Mouse (Mus musculus) layer of hippocampus, adult 2 months (tissue): ENCODE measurements around the gene Usp43. TPM values are rescaled to one million over a fixed set of nuclear protein-coding genes. Genes with fewer than 3 reads are reported as not detected.

Experiments used
- DNase-seq, 2 experiments: peaks; one replicate each; pipeline ENCODE4 v3.0.0; 2022; ENCODE audit warnings: low spot score in 2 of 2
- H3K27ac ChIP-seq: fragments of 200-600 bp; 2 replicates; pipeline ENCODE4 v1.8.1; 2022
- H3K4me3 ChIP-seq: fragments of 200-600 bp; 2 replicates; pipeline ENCODE4 v1.8.1; 2022; ENCODE audit warnings: mild to moderate bottlenecking
- CTCF ChIP-seq: fragments of 200-600 bp; conservative IDR thresholded peaks from 2 replicates; pipeline ENCODE4 v1.8.1; 2022; ENCODE audit warnings: antibody characterized with exemption, mild to moderate bottlenecking, moderate library complexity
- long read RNA-seq, 2 experiments: library from polyadenylated mRNA; stranded (forward); transcript quantifications; one replicate each; pipeline ENCODE4 v2.0.0; 2021; ENCODE audit warnings: borderline mapping rate in 2 of 2
- total RNA-seq, 2 experiments: library from RNA; stranded (reverse); gene quantifications; 2 replicates each; pipeline ENCODE4 v1.2.3; 2021

Gene Usp43
- under 1 TPM; 0.91 to 0.95 TPM for total RNA-seq
- long read RNA-seq, experiment 1, partial matches to known transcripts = 0 of 1 reads
- long read RNA-seq, experiment 1, other reads (novel, unspliced or antisense) = 1 of 1 reads
- long read RNA-seq, experiment 2, partial matches to known transcripts = 1 of 2 reads
- long read RNA-seq, experiment 2, other reads (novel, unspliced or antisense) = 1 of 2 reads

DNA sequence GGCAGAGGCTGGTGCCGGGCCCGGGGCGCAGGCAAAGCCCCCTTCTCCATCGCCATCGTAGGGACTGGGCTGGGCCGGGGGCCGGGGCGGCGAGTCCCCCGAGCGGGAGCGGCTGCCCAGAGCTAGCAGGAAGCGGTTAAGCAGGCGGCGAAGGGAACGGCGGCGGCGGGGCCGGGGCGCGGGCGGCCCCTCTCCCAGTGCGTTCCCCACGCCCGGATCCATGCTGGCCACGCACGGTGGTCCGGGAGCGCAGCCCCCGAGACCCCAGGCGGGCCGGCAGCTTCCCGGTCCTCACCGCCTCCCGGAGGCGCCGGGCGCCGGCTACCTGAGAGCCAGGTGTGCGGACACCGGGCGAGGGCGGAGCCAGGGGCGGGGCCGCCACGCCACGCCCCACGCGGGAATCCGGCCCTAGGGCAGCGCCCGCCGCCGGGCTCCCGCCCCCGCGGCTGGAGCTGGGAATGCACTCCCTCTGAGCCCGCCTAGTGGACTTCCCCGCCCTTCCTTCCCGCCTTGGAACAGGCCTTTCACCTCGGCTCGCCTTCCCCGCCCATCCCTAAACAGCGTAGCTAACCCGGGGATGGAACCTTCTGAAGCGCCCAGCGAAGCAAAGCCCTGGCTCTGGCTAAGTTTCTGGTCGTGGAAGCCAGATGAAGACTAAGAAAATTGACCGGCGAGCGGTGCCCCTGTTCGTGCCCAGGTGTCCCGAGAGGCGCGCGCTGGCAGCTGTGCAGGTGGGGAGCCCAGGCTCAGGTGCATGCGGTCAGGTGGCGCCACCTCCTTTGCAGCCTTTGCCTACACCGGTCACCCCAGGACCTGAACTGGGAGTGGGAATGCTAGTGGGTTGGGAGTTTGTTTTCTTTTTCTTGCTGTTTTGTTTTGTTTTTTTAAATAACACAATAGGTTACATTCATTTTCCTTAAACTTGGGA is at the start of gene Usp43:
Gene Usp43 (minus strand): TSS at position 327 of the 928 bp plus-strand sequence.
- Histone ChIP-seq H3K27ac (peak within 1 kb of the TSS; percentile 57; the same call in 1 of the 2 replicates), H3K4me3 (peak within 1 kb of the TSS; percentile 60)
- peak; percentile 39 for TF ChIP-seq CTCF
- DNase-seq = no peak

DNA sequence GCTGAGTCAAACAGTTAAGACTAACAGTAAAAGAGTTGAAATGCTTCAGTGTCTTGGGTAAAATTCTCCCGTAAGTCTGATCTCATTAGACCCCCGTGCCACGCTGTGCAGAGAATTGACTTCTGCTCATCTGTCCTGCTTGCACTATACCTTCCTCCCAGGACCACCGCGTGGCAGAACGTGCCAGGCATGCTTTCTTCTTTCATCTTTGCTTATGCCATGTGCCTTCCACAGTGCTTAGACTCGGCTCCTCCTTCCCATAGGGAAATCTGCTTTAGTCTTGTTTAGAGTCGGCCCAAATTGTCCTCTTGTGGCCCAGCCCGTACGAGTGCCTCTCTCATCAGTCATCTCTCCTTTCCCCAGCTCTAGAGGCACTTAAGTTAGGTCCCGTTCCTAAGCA is 45.9 kb upstream of the Usp43 start:
- no peak for DNase-seq
- Histone ChIP-seq H3K27ac (no peak overlapping the region), H3K4me3 (no peak overlapping the region)
- TF ChIP-seq CTCF = no peak

DNA sequence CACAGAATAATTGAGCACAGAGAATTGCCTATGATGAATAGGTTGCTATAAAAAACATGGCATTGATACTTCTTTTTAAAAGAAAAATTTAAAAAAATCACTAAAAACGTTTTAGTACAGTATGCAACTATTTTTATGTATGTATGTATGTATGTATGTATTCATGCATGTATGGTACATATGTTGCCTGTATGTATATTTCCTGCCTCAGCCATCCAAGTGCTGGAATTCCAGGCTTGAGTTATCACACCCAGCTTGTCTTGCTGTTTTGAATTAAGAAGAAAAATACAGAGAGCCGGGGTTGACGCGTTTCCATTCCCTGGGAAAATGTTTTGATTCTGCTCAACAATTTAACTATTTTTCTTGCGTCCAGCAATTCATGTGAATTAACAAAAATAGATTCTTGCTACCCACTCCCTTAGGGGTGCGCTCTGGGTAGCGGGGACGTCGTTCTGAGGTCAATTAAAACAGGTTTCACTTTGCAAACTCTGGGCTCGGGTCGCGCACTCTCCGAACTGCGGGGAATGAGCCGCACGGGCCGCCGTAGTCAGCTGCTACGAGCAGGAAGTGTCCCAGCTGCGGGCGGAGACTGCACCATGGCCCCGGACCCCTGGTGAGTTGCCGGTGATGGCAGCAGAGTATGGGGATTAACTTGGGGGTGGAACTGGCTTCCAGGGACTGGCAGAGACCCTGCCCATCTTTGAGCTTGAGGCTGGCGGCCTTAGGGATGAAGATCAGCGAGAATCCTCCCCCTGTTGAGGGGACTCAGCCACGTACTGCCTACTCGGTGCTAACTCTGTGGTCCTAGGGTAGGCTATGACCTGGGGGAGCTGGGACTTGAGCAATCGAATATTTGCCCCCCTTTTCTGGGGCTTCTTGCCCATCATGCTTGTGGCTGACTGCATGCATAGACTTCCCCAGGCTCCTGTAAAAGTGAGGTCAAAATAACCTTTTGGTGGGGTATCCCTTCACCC is 44.2 kb upstream of the Usp43 start, which contains the start of gene Stx8:
Gene Stx8 (plus strand): TSS at position 289 of the 974 bp plus-strand sequence.
- Histone ChIP-seq H3K27ac (peak within 1 kb of the TSS; percentile 80), H3K4me3 (peak within 1 kb of the TSS; percentile 95)
- TF ChIP-seq CTCF = no peak
- DNase-seq = peak; percentile 86 to 93

DNA sequence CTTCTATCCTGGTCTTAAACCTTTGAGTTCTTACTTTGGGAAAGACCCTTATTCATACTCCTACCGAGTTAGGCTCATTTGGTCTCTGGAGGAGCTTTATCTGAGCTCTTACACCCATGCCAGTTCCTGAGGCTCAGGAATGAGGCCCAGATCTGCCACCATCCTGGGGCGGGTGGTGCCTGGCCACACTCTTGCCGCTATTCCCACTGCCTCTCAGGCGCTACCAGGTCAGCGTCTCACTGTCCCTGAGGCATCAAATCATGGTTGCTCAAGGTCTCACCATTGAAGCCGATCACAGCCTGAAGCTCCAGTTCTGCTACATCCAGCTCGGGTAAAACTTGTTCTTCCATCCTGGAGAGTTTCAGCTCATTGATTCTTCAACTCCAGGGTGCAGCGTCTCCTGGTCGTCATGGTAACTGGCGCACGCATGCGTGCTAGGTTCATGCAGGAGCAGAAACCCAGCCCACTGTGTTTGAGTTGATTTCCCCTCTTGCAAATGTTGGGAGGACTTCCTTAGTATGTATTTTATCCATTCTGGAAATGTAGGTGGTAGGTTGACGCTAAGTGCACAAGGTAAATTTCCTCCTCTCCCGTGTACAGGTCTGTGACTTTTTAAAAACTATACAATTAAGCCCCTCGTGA is 43.4 kb upstream of the Usp43 start, which contains the start of gene Cfap52:
Gene Cfap52 (minus strand): TSS at position 410 of the 642 bp plus-strand sequence.
- peak; percentile 88 to 89 for DNase-seq
- TF ChIP-seq CTCF = no peak
- Histone ChIP-seq H3K27ac (peak within 1 kb of the TSS; percentile 80), H3K4me3 (peak within 1 kb of the TSS; percentile 95)

DNA sequence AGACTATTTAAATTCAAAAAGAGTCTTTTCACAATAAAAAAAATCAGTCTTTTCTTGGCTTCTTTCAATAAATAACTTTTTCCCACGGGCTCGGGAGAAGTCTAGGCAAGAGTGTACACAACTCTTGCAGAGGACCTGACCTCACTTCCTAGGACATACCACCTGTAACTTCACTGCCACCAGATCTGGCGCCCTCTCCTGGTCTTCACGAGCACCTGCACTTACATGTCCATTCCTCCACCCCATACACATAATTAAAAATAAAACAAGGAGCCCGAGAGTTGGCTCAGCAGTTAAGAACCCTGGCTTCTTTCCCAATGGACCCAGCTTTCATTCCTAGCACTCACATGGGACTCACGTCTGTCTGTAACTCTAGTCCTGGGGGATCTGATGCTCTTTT is 42.2 kb upstream of the Usp43 start:
- no peak overlapping the region for H3K27ac ChIP-seq
- no peak overlapping the region for H3K4me3 ChIP-seq
- TF ChIP-seq CTCF = peak; percentile 53
- no peak for DNase-seq

DNA sequence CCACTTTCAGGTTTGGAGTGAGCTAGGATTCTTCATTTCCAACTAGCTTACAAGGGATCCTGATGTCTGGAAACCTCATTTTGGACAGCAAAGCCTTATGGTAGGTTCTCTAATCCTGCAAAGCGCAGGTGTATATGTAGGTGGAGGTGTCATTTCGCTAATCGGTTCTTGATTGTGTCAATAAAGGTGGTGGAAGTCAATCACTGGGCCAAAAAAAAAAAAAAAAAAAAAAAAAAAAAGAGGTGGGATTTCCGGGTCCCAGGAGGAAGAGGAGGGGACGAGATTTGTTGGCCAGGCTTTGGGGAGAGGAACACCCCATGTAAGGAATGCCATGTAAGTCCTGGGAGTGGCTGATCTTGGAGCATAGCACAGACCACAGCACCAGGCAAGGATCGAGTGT is 32.5 kb upstream of the Usp43 start:
- DNase-seq = no peak
- no peak for TF ChIP-seq CTCF
- Histone ChIP-seq H3K27ac (no peak overlapping the region), H3K4me3 (no peak overlapping the region)

DNA sequence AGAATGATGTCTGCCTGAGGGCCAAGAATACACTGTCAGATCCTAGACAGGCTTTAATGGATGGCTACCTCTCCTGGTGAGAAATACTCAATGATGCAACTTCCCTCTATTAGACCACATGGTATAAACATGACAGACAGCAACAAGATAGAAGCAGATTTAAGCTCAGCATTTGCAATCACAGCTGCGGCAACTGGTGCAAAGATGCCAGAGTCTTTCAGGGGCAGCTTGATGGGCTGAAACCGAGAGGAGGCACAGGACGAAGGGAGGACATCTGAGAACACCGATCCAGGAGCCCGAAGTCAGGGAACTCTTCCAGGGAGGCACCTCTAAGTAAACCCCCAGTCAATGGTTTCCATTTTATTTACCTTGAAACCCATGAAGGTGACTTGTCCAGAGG is 31.7 kb upstream of the Usp43 start:
- no peak for DNase-seq
- H3K4me3 ChIP-seq = no peak overlapping the region
- TF ChIP-seq CTCF = no peak
- H3K27ac ChIP-seq = no peak overlapping the region

DNA sequence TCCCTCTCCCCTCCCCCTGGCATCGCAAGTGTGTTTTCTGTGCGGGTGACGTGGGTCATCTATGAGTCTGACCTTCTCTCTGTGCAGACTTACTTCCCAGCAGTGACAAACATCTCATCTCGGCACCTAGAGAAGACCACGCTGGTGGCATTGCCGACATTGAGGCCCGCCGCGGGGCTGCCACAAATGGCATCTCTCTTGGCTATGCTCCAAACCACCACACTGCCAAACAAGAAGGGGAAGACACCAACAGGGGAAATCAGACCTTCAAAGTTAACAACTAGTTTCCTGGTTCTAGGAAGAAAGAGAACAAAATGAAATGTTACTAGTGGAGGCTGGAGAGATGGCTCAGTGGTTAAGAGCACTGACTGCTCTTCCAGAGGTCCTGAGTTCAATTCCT is 27.5 kb upstream of the Usp43 start:
- DNase-seq = no peak
- no peak overlapping the region for H3K27ac ChIP-seq
- H3K4me3 ChIP-seq = no peak overlapping the region
- TF ChIP-seq CTCF = no peak

DNA sequence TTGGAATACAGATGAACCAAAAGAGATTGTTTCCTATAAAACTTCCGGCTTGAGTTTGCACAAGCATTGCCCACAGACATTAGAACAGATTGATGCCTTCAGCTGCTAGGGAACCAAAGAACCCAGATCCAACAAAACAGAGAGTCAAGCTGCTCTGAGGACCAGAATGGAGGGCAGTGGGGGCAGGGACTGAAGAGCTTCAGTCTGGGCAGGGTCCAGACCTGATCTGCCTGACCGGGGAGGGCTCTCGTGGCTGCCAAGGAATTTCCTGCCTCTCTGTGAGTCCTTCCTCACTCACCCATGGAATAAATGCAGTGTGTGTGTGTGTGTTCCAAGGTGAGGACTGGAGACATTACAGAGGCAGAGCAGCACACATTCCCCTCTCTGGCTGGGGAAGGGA is 26.3 kb upstream of the Usp43 start:
- no peak for TF ChIP-seq CTCF
- peak; percentile 18 to 44 for DNase-seq
- Histone ChIP-seq H3K27ac (peak overlapping the region; percentile 65), H3K4me3 (no peak overlapping the region)

DNA sequence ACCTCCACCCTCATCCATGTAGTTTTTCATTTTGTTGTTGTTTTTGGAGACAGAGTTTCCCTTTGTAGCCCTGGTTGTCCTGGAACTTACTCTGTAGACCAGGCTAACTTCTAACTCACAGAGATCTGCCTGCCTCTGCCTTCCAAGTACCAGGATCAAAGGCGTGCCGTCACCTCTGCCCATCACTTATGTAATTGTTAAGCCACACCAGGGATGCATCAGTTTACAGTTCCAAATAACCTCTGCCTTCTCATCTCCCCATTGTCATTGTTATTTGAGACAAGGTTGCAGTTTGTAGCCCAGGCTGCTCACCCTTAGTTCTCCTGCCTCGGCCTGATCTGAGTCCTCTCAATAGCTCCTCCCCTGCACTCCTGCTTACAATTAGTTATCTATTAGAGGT is 10.2 kb upstream of the Usp43 start:
- H3K4me3 ChIP-seq = no peak overlapping the region
- no peak overlapping the region for H3K27ac ChIP-seq
- no peak for DNase-seq
- no peak for TF ChIP-seq CTCF

DNA sequence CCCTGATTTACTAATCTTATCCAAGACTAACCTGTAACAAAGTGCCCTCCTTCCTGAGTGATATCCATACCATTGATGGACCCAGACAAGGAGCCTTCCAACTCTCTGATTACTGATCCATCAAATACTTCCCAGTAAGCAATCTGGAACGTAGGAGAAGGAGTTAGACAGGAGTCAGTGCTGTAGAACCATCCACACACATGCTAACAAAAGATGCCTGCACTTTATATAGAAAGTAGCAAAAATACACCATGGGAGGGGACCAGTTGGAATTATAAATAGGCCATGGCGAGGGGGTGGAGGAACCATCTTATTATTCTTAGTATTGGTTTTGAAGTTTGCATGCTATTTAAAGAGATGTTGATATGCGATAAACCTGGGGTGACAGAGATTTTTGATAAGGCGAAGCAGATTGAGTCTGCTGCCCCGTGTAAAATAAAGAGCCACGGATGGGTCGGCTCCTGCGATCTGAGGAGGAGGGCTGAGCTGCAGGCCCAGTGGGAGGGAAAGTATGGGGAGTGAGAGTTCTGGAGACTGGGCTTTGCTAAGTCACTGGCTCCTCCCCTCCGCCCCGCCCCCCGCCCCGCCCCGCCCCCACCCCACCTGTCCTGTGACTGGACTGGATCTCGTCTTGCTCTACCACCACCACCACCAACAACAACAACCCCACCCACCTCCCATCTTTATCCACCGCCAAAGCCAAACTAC is 4.5 kb upstream of the Usp43 start:
- Histone ChIP-seq H3K4me3 (no peak overlapping the region), H3K27ac (no peak overlapping the region)
- TF ChIP-seq CTCF = no peak
- DNase-seq = no peak

DNA sequence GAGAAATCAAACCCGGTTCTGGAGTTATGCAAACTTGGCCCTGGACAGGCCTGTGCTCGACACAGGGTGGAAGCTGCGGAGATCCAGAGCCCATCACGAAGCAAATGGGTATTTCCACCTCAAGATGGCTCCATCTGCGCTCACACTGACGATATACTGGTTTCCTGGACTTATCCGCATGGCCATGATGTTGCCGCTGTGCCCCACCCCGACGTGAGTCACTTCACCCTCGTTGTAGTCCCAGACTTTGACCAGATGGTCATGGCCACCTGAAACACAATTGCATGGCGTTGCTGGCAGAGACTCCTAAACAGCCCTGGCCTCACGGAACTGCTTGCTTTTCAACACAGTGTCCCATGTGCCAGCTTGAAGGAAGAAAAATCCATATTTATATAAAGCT is 3.0 kb upstream of the Usp43 start:
- no peak overlapping the region for H3K27ac ChIP-seq
- TF ChIP-seq CTCF = no peak
- no peak overlapping the region for H3K4me3 ChIP-seq
- DNase-seq = no peak
